In genomic region chr9:73045204-73045603, GRCm38 (mm10) we compare ENCODE assay signal across 9 mouse cellular contexts. TPM values are rescaled to one million over a fixed set of nuclear protein-coding genes. Genes with fewer than 3 reads are reported as not detected.
DNase-seq lines count a peak whose midpoint lies in the region; ATAC-seq and TF ChIP-seq lines count a peak whose summit lies in the region.
"Had no signal": no experiment of that assay in that cellular context is flagged by ENCODE, and none has a peak within 500 bp of the region (broad histone marks: within the 10 kb centered on the region; RNA-seq: fewer than 3 reads in every experiment).

No protein-coding gene starts in this region.

- no peaks in the 10 kb centered on the region for H3K27me3 ChIP-seq in ES-Bruce4 (ENCODE audit: control insufficient read depth, insufficient read depth, low read length, poor library complexity, severe bottlenecking)
- H3K27me3 ChIP-seq in forebrain, embryonic 10.5 days (ENCODE audit: poor library complexity, severe bottlenecking): peaks cover 33% of the 10 kb centered on the region
- H3K27me3 ChIP-seq in neural tube, embryonic 12.5 days (replicated peaks): 0 out of 2 replicates have a peak, but pooled peaks cover 3% of the 10 kb centered on the region

- peak overlapping the region; percentile 93 for H3K4me3 ChIP-seq in ES-Bruce4 (ENCODE audit: low read depth, low read length)
- peak overlapping the region; percentile 60 for H3K4me3 ChIP-seq in forebrain, embryonic 10.5 days
- H3K4me3 ChIP-seq in neural tube, embryonic 12.5 days: peak overlapping the region; percentile 38

- TF ChIP-seq EP300 in ES-Bruce4 (IDR thresholded peaks at IDR 0.05; ENCODE audit: insufficient read depth, low read depth, low read length): no peak

- WGBS in forebrain, embryonic 10.5 days: 19% methylated on average over 7 of the region's 7 CpGs
- WGBS in neural tube, embryonic 12.5 days: 13% methylated on average over 7 of the region's 7 CpGs

- H3K4me1 ChIP-seq in ES-Bruce4 (ENCODE audit: control insufficient read depth, insufficient read depth, low read length): no peaks in the 10 kb centered on the region
- H3K4me1 ChIP-seq in forebrain, embryonic 10.5 days: peaks cover 44% of the 10 kb centered on the region
- peaks cover 16% of the 10 kb centered on the region for H3K4me1 ChIP-seq in neural tube, embryonic 12.5 days

- H3K36me3 ChIP-seq in ES-Bruce4 (ENCODE audit: control insufficient read depth, insufficient read depth, low read length, poor library complexity, severe bottlenecking): no peaks in the 10 kb centered on the region
- H3K36me3 ChIP-seq in forebrain, embryonic 10.5 days (replicated peaks): no peaks in the 10 kb centered on the region
- H3K36me3 ChIP-seq in neural tube, embryonic 12.5 days: no peaks in the 10 kb centered on the region

- no peak for ATAC-seq in cerebellum, adult (ENCODE audit: insufficient number of reproducible peaks, low FRiP score, low TSS enrichment)
- ATAC-seq in neural tube, embryonic 12.5 days (ENCODE audit: low FRiP score, low read depth): no peak

- H3K9ac ChIP-seq in ES-Bruce4 (ENCODE audit: low read depth, poor library complexity, severe bottlenecking): peak overlapping the region; percentile 52
- H3K9ac ChIP-seq in neural tube, embryonic 12.5 days: peak overlapping the region; percentile 60

- H3K4me2 ChIP-seq in neural tube, embryonic 12.5 days (replicated peaks): peak overlapping the region; percentile 80

- no peak overlapping the region for H3K27ac ChIP-seq in ES-Bruce4 (ENCODE audit: insufficient read depth, low read length)
- peak overlapping the region; percentile 65; the same call in 1 of the 2 replicates for H3K27ac ChIP-seq in forebrain, embryonic 10.5 days
- no peak overlapping the region for H3K27ac ChIP-seq in neural tube, embryonic 12.5 days

- H3K9me3 ChIP-seq in ES-Bruce4 (replicated peaks; ENCODE audit: control insufficient read depth, insufficient read depth, low read length, poor library complexity, severe bottlenecking): no peaks in the 10 kb centered on the region
- no peaks in the 10 kb centered on the region for H3K9me3 ChIP-seq in forebrain, embryonic 10.5 days
- H3K9me3 ChIP-seq in neural tube, embryonic 12.5 days: no peaks in the 10 kb centered on the region

- TF ChIP-seq CTCF in ES-Bruce4 (IDR thresholded peaks at IDR 0.05; ENCODE audit: low read depth, low read length): no peak

- DNase-seq in cerebellum, adult 11-12 months: peak; percentile 54
- DNase-seq in forebrain, embryonic 10.5 days (ENCODE audit: extremely low spot score, low spot score): no peak
- peak; percentile 24 for DNase-seq in kidney, postnatal 10 days
- DNase-seq in left cerebral cortex, adult 9 months (ENCODE audit: low spot score in 2 of 2): no peak
- DNase-seq in adrenal gland, postnatal 10 days: no peak

- no peak for TF ChIP-seq POLR2A in ES-Bruce4 (IDR thresholded peaks at IDR 0.05; ENCODE audit: insufficient read depth, low read length)

RNA-seq across cellular contexts. Expression of gene Rab27a, which starts 0.6 kb away (rescaled TPM):
- polyA plus RNA-seq in ES-Bruce4 (2011; ENCODE audit: insufficient read depth, insufficient read length, low read depth, missing spikeins): 16.1 and 18.2 TPM in 2 replicates
- 3.1 and 3.4 TPM in 2 replicates for polyA plus RNA-seq in forebrain, embryonic 10.5 days (2016; fragmentation: Nextera tagmentation; extraction: Ambion mirVana)
- 1.2 and 1.3 TPM in 2 replicates for polyA plus RNA-seq in neural tube, embryonic 12.5 days (2016; fragmentation: Nextera tagmentation; extraction: Ambion mirVana)
- 10 to 100 TPM; 21.9 to 27.0 TPM for total RNA-seq in adrenal gland, postnatal 10 days (2021)

RNA-seq across cellular contexts. Expression of gene Pigb, which starts 5.0 kb away (rescaled TPM):
- polyA plus RNA-seq in ES-Bruce4 (2011; ENCODE audit: insufficient read depth, insufficient read length, low read depth, missing spikeins): 28.9 and 30.0 TPM in 2 replicates
- polyA plus RNA-seq in forebrain, embryonic 10.5 days (2016; fragmentation: Nextera tagmentation; extraction: Ambion mirVana): 14.9 and 15.4 TPM in 2 replicates
- 9.4 and 13.1 TPM in 2 replicates for polyA plus RNA-seq in neural tube, embryonic 12.5 days (2016; fragmentation: Nextera tagmentation; extraction: Ambion mirVana)
- 10 to 100 TPM in 1 of 2 experiments, 1 to 10 TPM in 1; 7.6 to 12.1 TPM for total RNA-seq in adrenal gland, postnatal 10 days (2021)

RNA-seq across cellular contexts. Expression of gene Khdc3, which starts 56.4 kb away (rescaled TPM):
- 2.3 and 4.0 TPM in 2 replicates for polyA plus RNA-seq in ES-Bruce4 (2011; ENCODE audit: insufficient read depth, insufficient read length, low read depth, missing spikeins)
- polyA plus RNA-seq in forebrain, embryonic 10.5 days (2016; fragmentation: Nextera tagmentation; extraction: Ambion mirVana): not detected in 2 replicates
- not detected in 2 replicates for polyA plus RNA-seq in neural tube, embryonic 12.5 days (2016; fragmentation: Nextera tagmentation; extraction: Ambion mirVana)
- total RNA-seq in adrenal gland, postnatal 10 days (2021): under 1 TPM; 0.72 to 0.94 TPM
- total RNA-seq: heart, postnatal 10 days had no signal

RNA-seq across cellular contexts. Expression of gene Gm20509, which starts 57.1 kb away (rescaled TPM):
- not detected in 2 replicates for polyA plus RNA-seq in ES-Bruce4 (2011; ENCODE audit: insufficient read depth, insufficient read length, low read depth, missing spikeins)
- polyA plus RNA-seq in forebrain, embryonic 10.5 days (2016; fragmentation: Nextera tagmentation; extraction: Ambion mirVana): not detected in 2 replicates
- polyA plus RNA-seq in neural tube, embryonic 12.5 days (2016; fragmentation: Nextera tagmentation; extraction: Ambion mirVana): not detected in 2 replicates
- not detected for total RNA-seq in adrenal gland, postnatal 10 days (2021)
- total RNA-seq: heart, postnatal 10 days had no signal

RNA-seq across cellular contexts. Expression of gene Ccpg1, which starts 60.0 kb away (rescaled TPM):
- polyA plus RNA-seq in ES-Bruce4 (2011; ENCODE audit: insufficient read depth, insufficient read length, low read depth, missing spikeins): 41.5 and 41.9 TPM in 2 replicates
- polyA plus RNA-seq in forebrain, embryonic 10.5 days (2016; fragmentation: Nextera tagmentation; extraction: Ambion mirVana): 15.5 and 15.9 TPM in 2 replicates
- 33.3 and 35.5 TPM in 2 replicates for polyA plus RNA-seq in neural tube, embryonic 12.5 days (2016; fragmentation: Nextera tagmentation; extraction: Ambion mirVana)
- total RNA-seq in adrenal gland, postnatal 10 days (2021): 10 to 100 TPM; 71.0 to 73.8 TPM

Comparison
In these comparisons a context has a peak if more than half of its experiments do, and no peak if none do; other contexts are left out.
1. DNase-seq: peak in cerebellum, adult 11-12 months (single experiment) and kidney, postnatal 10 days (single experiment); none in forebrain, embryonic 10.5 days (single experiment), left cerebral cortex, adult 9 months (0 of 2) and adrenal gland, postnatal 10 days (single experiment).
2. H3K4me3 ChIP-seq: peak in every context shown above with its lines; median percentile 93 in ES-Bruce4; 60 in forebrain, embryonic 10.5 days; 38 in neural tube, embryonic 12.5 days.